Mouse (Mus musculus): ENCODE results near the gene Tmie.

- TF ChIP-seq POLR2A (IDR thresholded peaks at IDR 0.05; ENCODE audit: insufficient read length, low read depth), result no peak
- no peak for TF ChIP-seq MYOD1 (IDR thresholded peaks at IDR 0.05; ENCODE audit: control insufficient read depth in 1 of 3, insufficient read length in 2 of 3, low read depth in 2 of 3)
- no peak for TF ChIP-seq E2F4 (IDR thresholded peaks at IDR 0.05; ENCODE audit: insufficient read depth)
- TF ChIP-seq USF1 (IDR thresholded peaks at IDR 0.05; ENCODE audit: low read depth), result no peak
- no peak for TF ChIP-seq MYOG (IDR thresholded peaks at IDR 0.05; ENCODE audit: control insufficient read depth in 1 of 3, insufficient read depth in 1 of 3, insufficient read length in 2 of 3, low read depth in 2 of 3)
- TF ChIP-seq POLR2AphosphoS2 (IDR thresholded peaks at IDR 0.05; ENCODE audit: insufficient read length, low read depth), result no peak
- no peak for TF ChIP-seq TCF3 (IDR thresholded peaks at IDR 0.05; ENCODE audit: insufficient read length, low read depth)
- no peak for TF ChIP-seq TCF12 (IDR thresholded peaks at IDR 0.05; ENCODE audit: insufficient read depth, poor library complexity, severe bottlenecking)
- TF ChIP-seq MAX (IDR thresholded peaks at IDR 0.05; ENCODE audit: low read depth), result no peak
- TF ChIP-seq REST (IDR thresholded peaks at IDR 0.05; ENCODE audit: insufficient read depth, insufficient read length), result no peak
- no peak for TF ChIP-seq CEBPB (IDR thresholded peaks at IDR 0.05; ENCODE audit: insufficient read depth, poor library complexity, severe bottlenecking)
Observed at GRCm38 (mm10) chr9:110908631-110909016, 28.7 kb upstream of the Tmie start.
